Mouse (Mus musculus): ENCODE data around the gene Depdc5. TPM values are rescaled to one million over a fixed set of nuclear protein-coding genes. Genes with fewer than 3 reads are reported as not detected.
"Not testable (repeated sequence)": the region's sequence is repeated elsewhere in the genome, so short reads cannot be mapped to it uniquely, and the experiment has no call there.

Gene Depdc5
- polyA plus RNA-seq, 1 experiment: 16.1 TPM

- Histone ChIP-seq H3K4me3 (ENCODE audit: control insufficient read depth, low read depth, low read length) (no peak overlapping the region), H3K36me3 (ENCODE audit: control insufficient read depth, insufficient read depth, low read length) (peaks cover 2% of the 10 kb centered on the region), H3K4me1 (ENCODE audit: control insufficient read depth, insufficient read depth, low read length) (no peaks in the 10 kb centered on the region), H3K27me3 (ENCODE audit: control insufficient read depth, insufficient read depth, low read length) (no peaks in the 10 kb centered on the region), H3K27ac (ENCODE audit: control insufficient read depth, insufficient read depth, low read depth, low read length) (no peak overlapping the region)
- TF ChIP-seq POLR2A (IDR thresholded peaks at IDR 0.05; ENCODE audit: control insufficient read depth, low read depth, low read length) (no peak), CTCF (IDR thresholded peaks at IDR 0.05; ENCODE audit: control insufficient read depth, insufficient read depth, insufficient replicate concordance, low read depth, low read length) (no peak)
These were observed 26.5 kb upstream of the Depdc5 start for GRCm38 (mm10) chr5:32836976-32837375.

- peaks cover 3% of the 10 kb centered on the region; the same call in 1 of the 2 replicates for H3K36me3 ChIP-seq (ENCODE audit: control insufficient read depth, insufficient read depth, low read length)
- no peak overlapping the region for H3K4me3 ChIP-seq (ENCODE audit: control insufficient read depth, low read depth, low read length)
- H3K27ac ChIP-seq (ENCODE audit: control insufficient read depth, insufficient read depth, low read depth, low read length): no peak overlapping the region
- TF ChIP-seq CTCF (IDR thresholded peaks at IDR 0.05; ENCODE audit: control insufficient read depth, insufficient read depth, insufficient replicate concordance, low read depth, low read length): no peak
- no peak for TF ChIP-seq POLR2A (IDR thresholded peaks at IDR 0.05; ENCODE audit: control insufficient read depth, low read depth, low read length)
- no peaks in the 10 kb centered on the region for H3K27me3 ChIP-seq (ENCODE audit: control insufficient read depth, insufficient read depth, low read length)
- no peaks in the 10 kb centered on the region for H3K4me1 ChIP-seq (ENCODE audit: control insufficient read depth, insufficient read depth, low read length)
These were observed 23.5 kb upstream of the Depdc5 start for GRCm38 (mm10) chr5:32840029-32840428.

- no peak overlapping the region for H3K27ac ChIP-seq (ENCODE audit: control insufficient read depth, insufficient read depth, low read depth, low read length)
- H3K27me3 ChIP-seq (ENCODE audit: control insufficient read depth, insufficient read depth, low read length): no peaks in the 10 kb centered on the region
- H3K36me3 ChIP-seq (ENCODE audit: control insufficient read depth, insufficient read depth, low read length): peaks cover 1% of the 10 kb centered on the region; the same call in 1 of the 2 replicates
- TF ChIP-seq CTCF (IDR thresholded peaks at IDR 0.05; ENCODE audit: control insufficient read depth, insufficient read depth, insufficient replicate concordance, low read depth, low read length): no peak
- TF ChIP-seq POLR2A (IDR thresholded peaks at IDR 0.05; ENCODE audit: control insufficient read depth, low read depth, low read length): no peak
- H3K4me3 ChIP-seq (ENCODE audit: control insufficient read depth, low read depth, low read length): no peak overlapping the region
- no peaks in the 10 kb centered on the region; the same call in 1 of the 2 replicates for H3K4me1 ChIP-seq (ENCODE audit: control insufficient read depth, insufficient read depth, low read length)
These were observed 14.3 kb upstream of the Depdc5 start for GRCm38 (mm10) chr5:32849178-32849577.

- H3K4me3 ChIP-seq (ENCODE audit: control insufficient read depth, low read depth, low read length); H3K4me1 ChIP-seq (ENCODE audit: control insufficient read depth, insufficient read depth, low read length); H3K27me3 ChIP-seq (ENCODE audit: control insufficient read depth, insufficient read depth, low read length); H3K36me3 ChIP-seq (ENCODE audit: control insufficient read depth, insufficient read depth, low read length); H3K27ac ChIP-seq (ENCODE audit: control insufficient read depth, insufficient read depth, low read depth, low read length): not testable (repeated sequence)
These were observed 13.9 kb upstream of the Depdc5 start for GRCm38 (mm10) chr5:32849580-32849979.

GRCm38 (mm10) chr5:32852026-32852425 is 11.5 kb upstream of the Depdc5 start:
- Histone ChIP-seq H3K4me1 (ENCODE audit: control insufficient read depth, insufficient read depth, low read length) (peaks cover 2% of the 10 kb centered on the region; the same call in 1 of the 2 replicates), H3K27me3 (ENCODE audit: control insufficient read depth, insufficient read depth, low read length) (no peaks in the 10 kb centered on the region), H3K4me3 (ENCODE audit: control insufficient read depth, low read depth, low read length) (no peak overlapping the region), H3K27ac (ENCODE audit: control insufficient read depth, insufficient read depth, low read depth, low read length) (no peak overlapping the region), H3K36me3 (ENCODE audit: control insufficient read depth, insufficient read depth, low read length) (no peaks in the 10 kb centered on the region)
- TF ChIP-seq CTCF (IDR thresholded peaks at IDR 0.05; ENCODE audit: control insufficient read depth, insufficient read depth, insufficient replicate concordance, low read depth, low read length) (no peak), POLR2A (IDR thresholded peaks at IDR 0.05; ENCODE audit: control insufficient read depth, low read depth, low read length) (no peak)

- H3K4me3 ChIP-seq (ENCODE audit: control insufficient read depth, low read depth, low read length): peak within 1 kb of the TSS; percentile 96
- TF ChIP-seq POLR2A (IDR thresholded peaks at IDR 0.05; ENCODE audit: control insufficient read depth, low read depth, low read length): peak; percentile 93
- no peak for TF ChIP-seq CTCF (IDR thresholded peaks at IDR 0.05; ENCODE audit: control insufficient read depth, insufficient read depth, insufficient replicate concordance, low read depth, low read length)
- H3K27ac ChIP-seq (ENCODE audit: control insufficient read depth, insufficient read depth, low read depth, low read length): peak within 1 kb of the TSS; percentile 87
- H3K27me3 ChIP-seq (ENCODE audit: control insufficient read depth, insufficient read depth, low read length): no peaks in the 10 kb centered on the region
- peaks cover 5% of the 10 kb centered on the region; the same call in 1 of the 2 replicates for H3K4me1 ChIP-seq (ENCODE audit: control insufficient read depth, insufficient read depth, low read length)
- no peaks in the 10 kb centered on the region for H3K36me3 ChIP-seq (ENCODE audit: control insufficient read depth, insufficient read depth, low read length)
These were observed 9.6 kb upstream of the Depdc5 start, which contains the start of gene Prr14l for GRCm38 (mm10) chr5:32853731-32854507. Gene Prr14l (minus strand): TSS chr5:32854256.

- H3K27ac ChIP-seq (ENCODE audit: control insufficient read depth, insufficient read depth, low read depth, low read length): no peak overlapping the region
- H3K27me3 ChIP-seq (ENCODE audit: control insufficient read depth, insufficient read depth, low read length): no peaks in the 10 kb centered on the region
- H3K4me1 ChIP-seq (ENCODE audit: control insufficient read depth, insufficient read depth, low read length): peaks cover 5% of the 10 kb centered on the region; the same call in 1 of the 2 replicates
- H3K4me3 ChIP-seq (ENCODE audit: control insufficient read depth, low read depth, low read length): no peak overlapping the region
- H3K36me3 ChIP-seq (ENCODE audit: control insufficient read depth, insufficient read depth, low read length): no peaks in the 10 kb centered on the region
- TF ChIP-seq CTCF (IDR thresholded peaks at IDR 0.05; ENCODE audit: control insufficient read depth, insufficient read depth, insufficient replicate concordance, low read depth, low read length) (no peak), POLR2A (IDR thresholded peaks at IDR 0.05; ENCODE audit: control insufficient read depth, low read depth, low read length) (no peak)
These were observed 8.7 kb upstream of the Depdc5 start for GRCm38 (mm10) chr5:32854818-32855217.

- not testable (repeated sequence) for H3K27me3 ChIP-seq (ENCODE audit: control insufficient read depth, insufficient read depth, low read length); H3K36me3 ChIP-seq (ENCODE audit: control insufficient read depth, insufficient read depth, low read length); H3K27ac ChIP-seq (ENCODE audit: control insufficient read depth, insufficient read depth, low read depth, low read length); H3K4me3 ChIP-seq (ENCODE audit: control insufficient read depth, low read depth, low read length); H3K4me1 ChIP-seq (ENCODE audit: control insufficient read depth, insufficient read depth, low read length)
These were observed 8.2 kb upstream of the Depdc5 start for GRCm38 (mm10) chr5:32855274-32855673.
